Mouse (Mus musculus) left cerebral cortex, adult 8-10 months (tissue): ENCODE results near the gene Sos2. TPM values are rescaled to one million over a fixed set of nuclear protein-coding genes. Genes with fewer than 3 reads are reported as not detected.

Experiments
- DNase-seq, 2 experiments: peaks; one replicate each; pipeline ENCODE4 v3.0.0; 2022; ENCODE audit warnings: low spot score in 2 of 2
- total RNA-seq, 4 experiments: library from RNA; stranded (reverse); gene quantifications; 2 replicates each; pipeline ENCODE4 v1.2.4; 2022

Gene Sos2
- total RNA-seq: 10 to 100 TPM; 33.1 to 42.4 (median 36.6) TPM

- peak; percentile 25 to 36 for DNase-seq
Observed at GRCm38 (mm10) chr12:69681566-69682061, at the start of gene Sos2. TSS of gene Sos2 (minus strand) at chr12:69681852.

- no peak for DNase-seq
Observed at GRCm38 (mm10) chr12:69730306-69730705, 48.7 kb upstream of the Sos2 start.

GRCm38 (mm10) chr12:69729246-69729645, 47.6 kb upstream of the Sos2 start:
- DNase-seq: no peak

- peak; percentile 80 to 94 for DNase-seq
Observed at GRCm38 (mm10) chr12:69724711-69725460, 43.2 kb upstream of the Sos2 start, which contains the start of the genes L2hgdh and Atp5s. TSS of gene L2hgdh (minus strand) at chr12:69724873. TSS of gene Atp5s (plus strand) at chr12:69724950.

- DNase-seq: no peak
Observed at GRCm38 (mm10) chr12:69724018-69724710, 42.5 kb upstream of the Sos2 start.

GRCm38 (mm10) chr12:69723376-69723775, 41.7 kb upstream of the Sos2 start:
- DNase-seq: no peak

- DNase-seq: no peak
Observed at GRCm38 (mm10) chr12:69722857-69723256, 41.2 kb upstream of the Sos2 start.

GRCm38 (mm10) chr12:69713628-69714027, 32.0 kb upstream of the Sos2 start:
- DNase-seq: no peak

- DNase-seq: no peak
Observed at GRCm38 (mm10) chr12:69704799-69705458, 23.3 kb upstream of the Sos2 start.

GRCm38 (mm10) chr12:69698352-69698751, 16.7 kb upstream of the Sos2 start:
- no peak for DNase-seq

GRCm38 (mm10) chr12:69696746-69697145, 15.1 kb upstream of the Sos2 start:
- DNase-seq: no peak

- no peak for DNase-seq
Observed at GRCm38 (mm10) chr12:69693471-69693870, 11.8 kb upstream of the Sos2 start.

- DNase-seq: no peak
Observed at GRCm38 (mm10) chr12:69690714-69691113, 9.1 kb upstream of the Sos2 start.

GRCm38 (mm10) chr12:69689094-69689493, 7.4 kb upstream of the Sos2 start:
- DNase-seq: no peak

GRCm38 (mm10) chr12:69688368-69688767, 6.7 kb upstream of the Sos2 start:
- DNase-seq: no peak

- peak; percentile 23 to 43 for DNase-seq
Observed at GRCm38 (mm10) chr12:69683537-69683936, 1.9 kb upstream of the Sos2 start.

- DNase-seq: no peak
Observed at GRCm38 (mm10) chr12:69682788-69683419, 1.3 kb upstream of the Sos2 start.

GRCm38 (mm10) chr12:69682065-69682787, 574 bp upstream of the Sos2 start:
- peak; percentile 58 to 68 for DNase-seq

GRCm38 (mm10) chr12:69680635-69681565, 752 bp downstream of the Sos2 start:
- peak in 1 of 2 experiments; percentile 37 for DNase-seq

- no peak for DNase-seq
Observed at GRCm38 (mm10) chr12:69676157-69676556, 5.5 kb downstream of the Sos2 start.
